Mouse (Mus musculus) spleen, embryonic (tissue): Measurements from ENCODE around the gene Fam49a.

Source experiments
- CTCF ChIA-PET: fragments of 350-600 bp; sonication (Branson Sonifier 250); formaldehyde crosslinking; loops from one replicate; lab custom pipeline; 2022; lab: Charles Lee

Gene Fam49a

GRCm38 (mm10) chr12:12261987-12262971 is at the start of gene Fam49a:
Gene Fam49a (plus strand): TSS chr12:12262139.
- CTCF ChIA-PET = interaction anchor here (0.5 to 0.7 kb wide), 4 partner anchors 32 to 1090 kb away, joined by 3 to 4 read pairs (median 3); no protein-coding TSS in a partner anchor

GRCm38 (mm10) chr12:12213536-12213935 is 48.4 kb upstream of the Fam49a start:
- CTCF ChIA-PET = interaction anchor here (0.7 kb wide), 1 partner anchor 103 kb away, joined by 4 read pairs; no protein-coding TSS in a partner anchor

GRCm38 (mm10) chr12:12218947-12219346 is 43.0 kb upstream of the Fam49a start:
- CTCF ChIA-PET = interaction anchor here (0.6 to 0.7 kb wide), 2 partner anchors 44 to 357 kb away, joined by 4 to 10 read pairs; no protein-coding TSS in a partner anchor

- CTCF ChIA-PET = no interaction called here
Observed at GRCm38 (mm10) chr12:12220755-12221496, 41.0 kb upstream of the Fam49a start.

- CTCF ChIA-PET = no interaction called here
Observed at GRCm38 (mm10) chr12:12222585-12223290, 39.2 kb upstream of the Fam49a start.

GRCm38 (mm10) chr12:12223336-12223735 is 38.6 kb upstream of the Fam49a start:
- CTCF ChIA-PET = no interaction called here

GRCm38 (mm10) chr12:12225706-12226105 is 36.2 kb upstream of the Fam49a start:
- CTCF ChIA-PET = no interaction called here

GRCm38 (mm10) chr12:12227594-12227993 is 34.3 kb upstream of the Fam49a start:
- CTCF ChIA-PET = no interaction called here

GRCm38 (mm10) chr12:12230031-12230557 is 31.8 kb upstream of the Fam49a start:
- CTCF ChIA-PET = no interaction called here

GRCm38 (mm10) chr12:12232097-12232496 is 29.8 kb upstream of the Fam49a start:
- CTCF ChIA-PET = interaction anchor here (1.7 kb wide), 1 partner anchor 15 kb away, joined by 3 read pairs; no protein-coding TSS in a partner anchor

- CTCF ChIA-PET = no interaction called here
Observed at GRCm38 (mm10) chr12:12236978-12237377, 25.0 kb upstream of the Fam49a start.

- CTCF ChIA-PET = no interaction called here
Observed at GRCm38 (mm10) chr12:12239502-12239901, 22.4 kb upstream of the Fam49a start.

GRCm38 (mm10) chr12:12243148-12243547 is 18.8 kb upstream of the Fam49a start:
- CTCF ChIA-PET = no interaction called here

GRCm38 (mm10) chr12:12247023-12247422 is 14.9 kb upstream of the Fam49a start:
- CTCF ChIA-PET = interaction anchor here (0.6 to 1.7 kb wide), 2 partner anchors 16 to 105 kb away, joined by 3 read pairs; no protein-coding TSS in a partner anchor

- CTCF ChIA-PET = no interaction called here
Observed at GRCm38 (mm10) chr12:12249521-12249920, 12.4 kb upstream of the Fam49a start.

- CTCF ChIA-PET = no interaction called here
Observed at GRCm38 (mm10) chr12:12253526-12253925, 8.4 kb upstream of the Fam49a start.

GRCm38 (mm10) chr12:12254139-12254538 is 7.8 kb upstream of the Fam49a start:
- CTCF ChIA-PET = no interaction called here

- CTCF ChIA-PET = interaction anchor here (0.7 kb wide), 1 partner anchor 43 kb away, joined by 3 read pairs; no protein-coding TSS in a partner anchor
Observed at GRCm38 (mm10) chr12:12260979-12261960, 669 bp upstream of the Fam49a start.

- CTCF ChIA-PET = no interaction called here
Observed at GRCm38 (mm10) chr12:12263371-12263791, 1.4 kb downstream of the Fam49a start.

GRCm38 (mm10) chr12:12264151-12264550 is 2.2 kb downstream of the Fam49a start:
- CTCF ChIA-PET = no interaction called here
